Mouse (Mus musculus) spleen, adult 12 weeks (tissue): ENCODE measurements at regions not wholly inside any gene's neighbourhood (a gene's known extent, or its start where the extent isn't known, plus 50 kb on each side); places are given as distances from the start of the nearest gene placed in this dataset.

ENCODE experiments used
- DNase-seq: peaks from one replicate; pipeline ENCODE4 v3.0.0; 2022; ENCODE audit warnings: low spot score

GRCm38 (mm10) chr11:24390578-24390977 is 312.7 kb downstream of the Bcl11a start:
- no peak for DNase-seq

GRCm38 (mm10) chr11:24391385-24391784 is 313.5 kb downstream of the Bcl11a start:
- no peak for DNase-seq

DNA sequence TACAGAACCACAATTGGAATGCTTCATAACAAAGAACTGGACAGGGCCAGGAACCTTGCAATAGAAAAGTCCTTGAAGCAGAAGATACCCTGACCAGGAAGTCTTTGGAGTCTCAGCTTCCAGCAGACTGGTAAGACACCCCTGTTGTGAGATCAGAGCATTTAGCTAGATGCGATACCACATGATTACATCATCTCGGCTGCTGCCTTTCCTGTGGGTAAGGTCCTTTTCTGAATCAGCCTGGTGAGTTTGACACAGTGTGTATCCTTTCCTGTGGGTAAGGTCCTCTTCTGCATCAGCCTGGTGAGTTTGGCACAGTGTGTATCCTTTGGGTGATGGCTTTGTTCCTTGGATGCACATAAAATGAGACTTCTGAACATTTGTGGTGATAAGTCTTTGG is 317.6 kb downstream of the Bcl11a start:
- DNase-seq, result no peak

DNA sequence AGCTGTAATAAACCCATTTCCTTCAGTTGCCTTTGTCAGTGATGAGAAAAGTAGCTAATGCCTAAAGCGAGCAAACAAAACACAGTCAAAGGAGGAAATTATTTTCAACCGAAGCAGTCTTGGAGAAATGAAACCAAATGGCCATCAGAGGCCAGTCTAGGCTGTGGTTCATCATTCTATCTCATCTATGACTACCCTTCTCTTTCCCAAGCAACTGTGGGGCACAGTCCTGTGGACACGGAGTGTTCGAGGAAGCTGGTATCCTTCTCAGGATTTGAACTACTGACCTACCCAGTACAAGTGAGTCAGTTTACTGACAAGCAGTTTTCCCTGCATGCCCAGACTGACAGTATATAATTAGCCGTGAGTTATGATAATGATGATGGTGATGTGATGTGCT is 319.1 kb downstream of the Bcl11a start:
- no peak for DNase-seq

GRCm38 (mm10) chr11:24397710-24398109 is 319.9 kb downstream of the Bcl11a start:
- no peak for DNase-seq

GRCm38 (mm10) chr11:24401151-24401550 is 323.3 kb downstream of the Bcl11a start:
- DNase-seq, result no peak

- no peak for DNase-seq
These were observed 324.3 kb downstream of the Bcl11a start for GRCm38 (mm10) chr11:24402127-24402526.

GRCm38 (mm10) chr11:24414804-24415203 is 336.9 kb downstream of the Bcl11a start:
- no peak for DNase-seq

DNA sequence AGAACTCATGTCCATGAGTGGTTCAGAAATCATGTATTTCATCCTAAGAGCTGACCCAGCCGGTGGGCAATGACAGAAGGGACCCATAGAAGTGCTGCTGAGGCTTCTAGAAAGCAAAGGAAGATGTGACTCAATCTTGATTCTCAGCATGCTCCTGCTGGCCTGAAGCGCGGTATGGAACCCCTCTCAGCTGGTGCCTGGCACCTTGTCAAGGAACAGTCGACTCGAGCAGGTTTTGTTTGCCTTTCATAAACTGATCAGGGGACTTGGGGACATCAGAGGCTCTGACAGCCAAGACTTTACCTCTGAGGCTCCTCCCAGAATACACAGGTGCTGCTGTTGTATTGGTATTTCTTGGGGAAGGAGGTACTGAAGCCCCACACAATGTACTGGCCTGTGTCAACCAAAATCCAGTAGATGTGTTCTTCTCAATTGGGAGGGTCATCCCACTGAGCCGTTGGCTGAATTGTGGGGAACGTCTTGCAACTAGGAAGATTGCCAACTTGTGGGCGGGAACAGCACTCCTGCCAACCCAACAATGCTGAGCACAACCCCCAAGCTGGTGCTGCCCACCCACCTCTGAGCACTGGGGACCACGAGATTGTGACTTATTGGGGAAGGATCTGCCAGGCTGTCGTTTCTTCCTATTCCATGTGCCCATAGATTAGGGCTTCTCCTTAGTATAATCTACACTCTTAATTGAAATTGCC is 344.4 kb downstream of the Bcl11a start:
- no peak for DNase-seq

GRCm38 (mm10) chr11:24423278-24423677 is 345.4 kb downstream of the Bcl11a start:
- DNase-seq, result no peak

DNA sequence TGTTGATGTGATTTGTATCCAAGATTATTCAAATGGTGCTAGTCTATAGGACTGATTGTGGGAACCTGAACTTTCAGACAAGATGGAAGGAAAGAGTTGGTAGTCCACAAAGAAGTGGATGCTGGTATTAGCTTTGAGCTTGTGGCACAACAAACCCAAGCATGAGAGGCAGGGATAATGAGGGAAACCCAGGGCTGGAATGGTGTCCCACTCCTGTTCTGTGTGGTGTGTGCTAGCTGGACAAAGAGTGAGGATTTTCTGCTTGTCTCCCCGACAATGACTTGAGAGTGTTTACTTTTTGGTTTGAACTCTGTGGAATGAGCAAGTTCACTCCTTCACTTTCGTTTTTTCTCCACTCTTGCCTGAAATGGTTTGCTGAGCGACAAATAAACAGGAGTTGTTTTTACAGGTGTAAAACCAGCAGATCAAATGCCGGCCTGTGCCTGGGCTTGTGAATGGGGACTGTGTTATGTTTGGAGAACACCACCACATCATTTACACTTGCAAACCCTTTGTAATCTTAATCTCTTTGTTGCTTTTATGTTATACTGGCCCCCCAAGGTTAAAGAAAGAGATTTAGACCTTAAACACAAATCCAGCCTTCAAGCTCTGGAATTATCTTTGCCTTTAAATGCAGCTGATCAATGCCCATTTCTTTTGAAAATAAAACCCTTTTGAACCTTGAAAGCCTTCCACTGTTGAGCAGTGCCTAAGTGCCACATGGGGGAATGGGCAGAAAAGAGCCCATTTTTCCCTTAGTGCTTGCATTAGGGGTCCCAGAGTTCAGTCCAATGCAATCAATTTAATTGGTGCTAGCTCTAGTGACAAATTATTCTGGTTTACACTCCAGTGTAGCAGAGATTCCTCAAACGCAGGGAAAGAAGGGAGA is 349.4 kb downstream of the Bcl11a start:
- DNase-seq, result no peak

DNA sequence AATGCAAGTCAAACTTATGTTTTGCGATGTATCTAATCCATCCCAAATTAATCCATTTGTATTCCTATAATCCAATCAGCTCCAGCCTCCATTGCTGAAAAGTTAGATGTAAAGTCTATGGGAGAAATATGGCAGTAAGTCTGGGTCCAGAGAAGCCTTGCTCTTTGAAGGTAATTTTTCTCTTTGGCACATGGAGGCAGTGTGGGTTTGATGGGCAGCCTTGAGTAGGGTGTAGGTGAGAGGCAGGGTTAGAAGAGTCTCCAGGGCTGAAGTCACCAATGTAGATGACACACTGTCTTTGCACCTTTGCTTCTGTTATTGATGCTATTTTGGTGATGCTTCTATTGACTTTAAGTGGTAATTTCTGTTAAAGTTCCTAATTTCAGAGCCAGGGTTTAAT is 370.8 kb downstream of the Bcl11a start:
- no peak for DNase-seq

DNA sequence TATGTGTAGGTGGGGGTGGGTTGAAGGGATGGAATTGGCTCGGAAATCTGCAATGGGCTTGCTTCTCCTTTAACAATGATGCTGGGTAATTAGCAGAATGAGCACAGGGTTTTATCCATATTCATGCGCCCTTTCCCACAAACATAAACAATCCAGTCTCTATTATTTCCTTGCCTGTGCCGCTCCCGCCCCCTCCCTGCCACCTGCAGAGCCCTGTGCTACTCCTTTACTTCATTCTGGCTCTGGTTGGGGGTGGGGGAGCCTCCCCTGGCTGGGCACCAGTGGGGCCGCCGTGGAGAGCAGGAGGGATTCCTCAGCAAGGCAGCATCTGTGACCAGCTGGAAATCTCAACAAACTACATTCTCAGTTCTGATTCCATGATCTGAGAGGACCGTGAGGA is 374.4 kb downstream of the Bcl11a start:
- no peak for DNase-seq

DNA sequence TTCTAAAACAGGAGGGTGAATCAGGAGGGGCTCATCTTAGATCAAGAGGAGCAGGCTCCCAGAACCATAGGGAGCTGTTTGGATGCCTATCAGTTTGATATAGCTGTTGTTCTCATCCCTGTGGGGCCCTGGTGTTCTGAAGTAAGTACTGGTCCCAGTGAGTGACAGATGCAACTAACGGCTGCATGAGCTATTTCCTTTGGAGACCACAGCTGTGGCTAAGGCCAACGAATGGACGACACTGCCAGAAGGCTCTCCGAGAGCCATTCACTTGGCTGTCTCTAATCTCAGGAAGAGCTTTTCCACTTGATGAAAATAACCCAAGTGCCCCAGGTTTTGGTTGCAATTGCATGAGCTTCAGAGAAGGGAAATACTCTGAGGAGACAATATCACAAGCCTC is 386.8 kb downstream of the Bcl11a start:
- DNase-seq, result no peak

DNA sequence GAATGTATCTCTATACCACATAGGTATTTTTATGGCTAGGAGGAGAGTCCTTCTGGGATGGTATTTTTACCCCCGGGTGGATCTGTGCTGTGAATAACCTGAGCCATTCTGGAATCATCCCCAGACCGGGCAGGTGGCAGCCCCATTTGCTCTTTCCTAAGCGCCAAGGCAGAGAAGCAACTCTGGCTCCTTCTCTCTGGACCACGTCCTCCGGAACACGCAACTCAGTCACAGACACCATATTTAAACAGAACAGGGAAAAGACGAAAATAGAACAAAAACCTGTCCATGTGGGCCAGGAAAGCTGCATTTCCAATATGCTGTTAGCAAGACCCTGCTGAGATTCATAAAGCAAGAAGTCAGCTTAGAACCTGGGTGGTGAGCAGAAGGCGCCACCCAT is 389.6 kb downstream of the Bcl11a start:
- DNase-seq, result no peak

- DNase-seq, result no peak
These were observed 392.6 kb downstream of the Bcl11a start for GRCm38 (mm10) chr11:24470469-24470868.

DNA sequence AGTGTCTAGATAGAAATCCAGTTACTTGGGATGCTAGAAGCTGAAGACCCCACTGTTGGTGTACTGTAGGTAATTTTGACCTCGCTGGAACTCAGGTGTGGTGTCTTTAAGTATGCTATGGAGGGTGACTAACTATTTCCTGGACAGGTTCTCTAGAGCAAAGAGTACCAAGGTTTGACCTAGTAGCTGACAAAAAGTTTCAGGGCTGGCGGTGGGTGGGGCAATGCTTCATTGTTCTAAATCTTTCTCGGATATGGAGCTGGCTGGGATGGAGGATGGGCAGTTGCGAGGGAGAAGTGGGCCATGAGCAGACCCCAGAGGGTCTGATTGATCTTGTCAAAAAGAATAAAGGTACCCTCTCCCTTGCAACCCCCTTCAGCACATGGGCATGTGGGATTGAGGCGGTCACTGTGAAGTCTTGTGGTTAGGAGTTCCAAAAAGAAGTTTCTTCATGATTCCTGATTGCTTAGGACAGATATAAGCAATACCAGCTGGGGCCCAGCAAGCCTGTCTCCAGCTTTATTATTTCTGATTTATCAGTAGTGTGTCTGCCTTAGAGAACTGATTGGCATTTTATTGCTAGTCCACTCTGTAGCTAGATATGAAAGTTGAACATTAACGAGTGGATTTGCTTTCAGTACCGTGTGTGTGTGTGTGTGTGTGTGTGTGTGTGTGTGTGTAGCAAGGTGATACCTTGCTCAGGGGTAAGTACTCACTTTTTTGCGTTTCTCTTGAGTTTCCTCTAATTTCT is 394.9 kb downstream of the Bcl11a start:
- no peak for DNase-seq

GRCm38 (mm10) chr11:24473368-24474010 is 395.6 kb downstream of the Bcl11a start:
- no peak for DNase-seq

DNA sequence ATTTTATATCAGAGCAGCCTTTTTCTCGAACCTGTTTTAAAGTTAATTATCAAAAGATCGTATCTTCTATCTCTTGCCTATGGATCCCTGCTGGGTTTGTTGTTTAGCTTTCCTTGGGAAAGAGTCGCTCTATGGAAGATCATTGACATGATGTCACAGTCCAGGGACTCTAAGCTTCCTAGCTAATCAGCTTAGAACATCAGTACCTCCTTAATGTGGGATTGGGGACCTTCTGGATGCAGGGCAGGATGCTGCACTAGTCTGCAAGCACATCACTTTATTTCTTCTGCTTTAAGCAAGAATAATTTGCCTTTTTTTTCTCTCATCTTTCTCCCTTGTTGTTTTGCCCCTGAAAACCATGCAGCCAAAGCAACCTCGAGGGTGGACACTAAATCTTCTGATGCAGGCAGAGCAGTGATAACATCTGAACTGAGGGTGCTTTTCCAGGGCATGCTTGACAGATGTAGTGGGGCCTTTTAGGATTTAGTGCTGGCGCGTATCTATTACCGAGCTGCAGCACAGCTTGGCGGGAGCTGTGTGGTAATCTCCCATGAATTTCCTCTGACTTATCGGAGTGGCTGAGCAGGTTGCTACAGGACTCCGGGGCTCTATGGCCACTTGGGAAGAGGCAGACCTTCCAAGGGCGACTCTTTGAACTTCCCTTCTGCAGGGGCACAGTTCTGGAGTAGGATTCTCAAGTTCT is 425.0 kb downstream of the Bcl11a start:
- DNase-seq, result no peak

GRCm38 (mm10) chr11:24515568-24515967 is 437.7 kb downstream of the Bcl11a start:
- no peak for DNase-seq

DNA sequence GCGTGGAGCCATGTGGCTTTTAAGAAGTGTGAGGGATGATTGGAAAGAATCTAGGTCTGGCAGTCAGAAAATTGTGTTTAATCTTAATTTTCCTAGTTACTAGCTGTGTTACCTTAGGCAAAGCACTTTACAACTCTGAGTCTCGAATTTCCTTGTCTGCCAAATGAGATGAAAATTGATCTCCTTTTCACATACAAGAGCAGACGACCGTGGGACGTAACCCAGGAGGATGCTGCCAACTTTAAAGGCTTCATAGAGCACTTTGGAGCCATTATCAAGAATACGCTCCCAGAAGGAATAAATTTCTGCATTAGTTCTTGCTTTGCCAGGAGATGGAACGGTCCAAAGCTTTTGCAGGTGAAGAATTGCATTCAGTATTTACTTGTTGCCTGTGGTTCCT is 457.6 kb downstream of the Bcl11a start:
- no peak for DNase-seq

- DNase-seq, result no peak
These were observed 459.9 kb downstream of the Bcl11a start for GRCm38 (mm10) chr11:24537721-24538120.
